Mouse (Mus musculus): ENCODE results near the gene Dab2ip. TPM values are rescaled to one million over a fixed set of nuclear protein-coding genes. Genes with fewer than 3 reads are reported as not detected.

Dab2ip gene
- polyA plus RNA-seq, 1 experiment from 2014 or later = 19.7 TPM

GRCm38 (mm10) chr2:35539276-35539972 lies 18.6 kb upstream of the Dab2ip start:
- Histone ChIP-seq H3K27ac (replicated peaks) (peak overlapping the region; percentile 63; the same call in 1 of the 2 replicates), H3K36me3 (no peaks in the 10 kb centered on the region), H3K4me3 (no peak overlapping the region), H3K27me3 (ENCODE audit: low read depth, poor library complexity, severe bottlenecking) (no peaks in the 10 kb centered on the region), H3K9me3 (replicated peaks) (no peaks in the 10 kb centered on the region), H3K4me1 (peaks cover 7% of the 10 kb centered on the region)
- WGBS = 5% methylated on average over 13 of the region's 13 CpGs
- peak; percentile 88 for DNase-seq (ENCODE audit: low spot score)

DNA sequence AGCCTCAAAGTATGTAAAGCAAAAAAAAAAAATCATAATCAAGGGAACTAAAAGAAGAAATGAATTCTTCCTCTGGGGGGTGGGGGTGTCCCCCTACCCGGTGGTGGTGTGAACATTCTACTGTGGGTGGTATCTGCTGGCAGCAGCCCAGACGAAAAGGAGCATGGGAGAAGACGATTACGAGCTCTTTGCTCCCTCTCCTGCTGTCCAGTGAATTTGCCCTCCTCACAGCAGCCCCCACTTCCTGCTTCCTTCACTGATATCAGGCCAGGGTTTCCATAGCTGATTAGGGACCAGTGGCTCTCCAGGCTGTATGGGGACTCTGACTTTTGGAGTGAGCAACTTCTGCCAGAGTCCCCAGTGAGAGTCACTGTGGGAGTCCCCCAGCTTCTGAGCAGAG lies 17.3 kb upstream of the Dab2ip start:
- Histone ChIP-seq H3K9me3 (replicated peaks) (no peaks in the 10 kb centered on the region), H3K36me3 (no peaks in the 10 kb centered on the region), H3K4me3 (no peak overlapping the region), H3K27me3 (ENCODE audit: low read depth, poor library complexity, severe bottlenecking) (peaks cover 4% of the 10 kb centered on the region; the same call in 1 of the 2 replicates), H3K27ac (replicated peaks) (no peak overlapping the region), H3K4me1 (peaks cover 16% of the 10 kb centered on the region)
- DNase-seq (ENCODE audit: low spot score) = no peak
- 52% methylated on average over 4 of the region's 4 CpGs for WGBS

DNA sequence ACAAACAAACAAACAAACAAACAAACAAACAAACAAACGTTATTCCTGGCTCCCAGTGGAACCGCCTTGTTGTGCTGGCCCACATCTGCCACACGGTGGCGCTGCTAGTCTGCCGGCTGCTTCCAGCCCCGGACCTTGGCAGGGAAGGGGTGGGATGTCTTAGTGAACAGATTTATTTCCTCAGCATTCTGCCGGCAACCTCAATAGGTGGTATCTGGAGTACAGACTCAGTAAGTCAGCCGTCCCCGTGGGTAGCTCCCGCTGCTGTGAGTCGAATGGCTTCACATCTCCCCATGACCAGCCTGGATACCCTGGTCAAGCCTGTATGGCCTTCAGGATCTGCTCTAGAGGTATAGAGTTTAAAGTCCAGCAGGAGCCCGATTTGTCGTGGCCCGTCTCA lies 13.3 kb upstream of the Dab2ip start:
- H3K4me3 ChIP-seq = peak overlapping the region; percentile 21; the same call in 1 of the 2 replicates
- no peak overlapping the region for H3K27ac ChIP-seq (replicated peaks)
- H3K27me3 ChIP-seq (ENCODE audit: low read depth, poor library complexity, severe bottlenecking) = peaks cover 9% of the 10 kb centered on the region; the same call in 1 of the 2 replicates
- peak; percentile 68 for DNase-seq (ENCODE audit: low spot score)
- peaks cover 18% of the 10 kb centered on the region for H3K4me1 ChIP-seq
- 11% methylated on average over 14 of the region's 14 CpGs for WGBS
- no peaks in the 10 kb centered on the region for H3K9me3 ChIP-seq (replicated peaks)
- H3K36me3 ChIP-seq = no peaks in the 10 kb centered on the region

- Histone ChIP-seq H3K4me3 (peak overlapping the region; percentile 21; the same call in 1 of the 2 replicates), H3K36me3 (no peaks in the 10 kb centered on the region), H3K27me3 (ENCODE audit: low read depth, poor library complexity, severe bottlenecking) (peaks cover 9% of the 10 kb centered on the region; the same call in 1 of the 2 replicates), H3K27ac (replicated peaks) (no peak overlapping the region), H3K9me3 (replicated peaks) (no peaks in the 10 kb centered on the region), H3K4me1 (peaks cover 18% of the 10 kb centered on the region)
- WGBS = 53% methylated on average over 7 of the region's 7 CpGs
- no peak for DNase-seq (ENCODE audit: low spot score)
These were observed 12.9 kb upstream of the Dab2ip start for GRCm38 (mm10) chr2:35545125-35545590.

GRCm38 (mm10) chr2:35546462-35546861 lies 11.6 kb upstream of the Dab2ip start:
- WGBS = 87% methylated on average over 6 of the region's 6 CpGs
- H3K27me3 ChIP-seq (ENCODE audit: low read depth, poor library complexity, severe bottlenecking) = peaks cover 9% of the 10 kb centered on the region; the same call in 1 of the 2 replicates
- peaks cover 18% of the 10 kb centered on the region for H3K4me1 ChIP-seq
- no peak for DNase-seq (ENCODE audit: low spot score)
- no peak overlapping the region for H3K27ac ChIP-seq (replicated peaks)
- no peaks in the 10 kb centered on the region for H3K9me3 ChIP-seq (replicated peaks)
- no peaks in the 10 kb centered on the region for H3K36me3 ChIP-seq
- no peak overlapping the region for H3K4me3 ChIP-seq

GRCm38 (mm10) chr2:35549191-35549590 lies 8.9 kb upstream of the Dab2ip start:
- DNase-seq (ENCODE audit: low spot score) = no peak
- Histone ChIP-seq H3K36me3 (no peaks in the 10 kb centered on the region), H3K27me3 (ENCODE audit: low read depth, poor library complexity, severe bottlenecking) (peaks cover 9% of the 10 kb centered on the region; the same call in 1 of the 2 replicates), H3K4me3 (no peak overlapping the region), H3K9me3 (replicated peaks) (no peaks in the 10 kb centered on the region), H3K4me1 (peaks cover 18% of the 10 kb centered on the region), H3K27ac (replicated peaks) (no peak overlapping the region)
- 75% methylated on average over 4 of the region's 4 CpGs for WGBS

DNA sequence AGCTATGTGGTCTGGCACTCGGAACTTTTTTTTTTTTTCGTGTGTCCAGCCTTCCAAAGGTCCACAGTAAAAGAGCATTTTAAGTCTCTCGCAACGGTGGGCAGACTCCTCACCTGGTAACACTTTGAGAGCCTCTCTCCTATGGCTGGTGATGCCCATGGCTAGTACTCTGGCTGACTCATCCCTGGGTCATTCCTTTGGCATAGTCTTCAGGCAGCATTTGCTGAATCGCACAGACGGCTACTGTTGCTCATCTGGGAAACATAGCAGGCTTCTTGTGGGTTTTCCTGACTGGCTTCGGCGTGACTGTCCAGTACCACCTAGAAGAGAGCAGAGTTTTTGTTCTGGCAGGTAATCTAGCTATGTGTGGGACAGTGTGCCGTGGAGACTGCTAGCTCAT lies 8.0 kb upstream of the Dab2ip start:
- Histone ChIP-seq H3K36me3 (no peaks in the 10 kb centered on the region), H3K27ac (replicated peaks) (no peak overlapping the region), H3K27me3 (ENCODE audit: low read depth, poor library complexity, severe bottlenecking) (peaks cover 9% of the 10 kb centered on the region; the same call in 1 of the 2 replicates), H3K9me3 (replicated peaks) (no peaks in the 10 kb centered on the region), H3K4me3 (no peak overlapping the region), H3K4me1 (peaks cover 13% of the 10 kb centered on the region)
- 91% methylated on average over 9 of the region's 9 CpGs for WGBS
- no peak for DNase-seq (ENCODE audit: low spot score)

DNA sequence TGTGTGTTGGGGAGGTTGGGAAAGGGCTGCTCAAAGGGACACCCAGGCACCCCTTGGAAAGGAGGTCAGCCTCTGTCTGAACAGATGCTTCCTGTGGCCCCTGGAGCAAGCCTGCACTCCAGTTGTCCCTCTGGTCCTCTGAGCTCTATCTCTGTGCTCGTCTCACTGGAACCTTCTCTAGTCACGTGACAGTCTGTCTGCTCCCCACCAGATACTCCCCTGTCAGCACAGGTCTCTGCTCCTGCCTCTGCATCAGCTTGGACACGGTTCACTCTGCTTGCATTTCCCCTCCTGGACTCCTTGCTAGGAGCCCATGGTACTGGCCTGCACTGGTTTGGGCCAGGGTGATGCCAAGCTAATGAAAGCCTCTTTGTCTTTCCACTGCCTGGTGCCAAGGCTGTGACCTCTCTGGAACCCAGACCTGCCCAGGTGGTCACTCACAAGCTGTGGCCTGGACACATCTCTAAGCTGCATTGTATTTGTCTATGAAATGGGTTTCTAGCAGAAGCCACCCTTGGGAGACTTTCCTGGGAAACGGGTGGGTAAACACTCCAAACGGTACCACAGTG lies 1.1 kb upstream of the Dab2ip start:
- no peak overlapping the region for H3K27ac ChIP-seq (replicated peaks)

DNA sequence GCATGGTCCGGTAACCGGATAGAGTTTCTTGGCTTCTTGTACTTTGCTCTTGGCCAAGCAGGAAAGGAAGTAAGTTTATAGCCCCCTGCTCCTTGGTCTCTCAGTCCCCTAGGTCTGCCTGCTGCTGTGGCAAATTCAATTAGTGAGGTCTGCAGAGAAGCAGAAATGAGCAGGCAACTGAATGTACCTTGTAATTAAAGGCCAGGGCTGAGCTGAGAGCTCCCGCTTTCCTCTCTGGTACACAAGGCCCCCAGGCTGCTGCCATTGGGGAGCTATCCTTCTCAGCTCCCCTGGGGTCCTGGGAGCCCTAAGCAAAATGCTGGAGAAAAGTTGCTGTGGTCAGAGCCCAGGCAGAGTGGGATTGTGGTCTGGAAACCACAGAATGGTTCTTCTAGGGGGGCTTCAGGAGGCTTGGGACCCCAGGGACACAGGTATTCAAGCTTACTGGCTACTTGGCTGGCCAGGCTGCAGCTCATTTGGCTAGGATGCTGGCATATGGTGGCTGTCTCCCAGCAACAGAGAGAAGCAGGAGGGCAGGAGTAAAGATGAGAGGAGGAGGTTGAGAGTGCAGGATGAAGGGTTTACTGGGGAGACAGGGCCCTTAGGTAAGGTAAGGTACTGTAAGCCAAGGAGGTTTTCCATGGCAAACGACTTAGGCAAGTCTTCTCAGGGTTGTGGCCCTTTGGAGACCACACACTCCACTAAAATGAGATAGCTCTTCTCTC lies 922 bp downstream of the Dab2ip start:
- Histone ChIP-seq H3K4me1 (peaks cover 12% of the 10 kb centered on the region), H3K9me3 (replicated peaks) (no peaks in the 10 kb centered on the region), H3K27me3 (ENCODE audit: low read depth, poor library complexity, severe bottlenecking) (0 out of 2 replicates have a peak, but pooled peaks cover 13% of the 10 kb centered on the region), H3K36me3 (no peaks in the 10 kb centered on the region), H3K27ac (replicated peaks) (0 out of 2 replicates have a peak overlapping the region, but pooled peaks have one; percentile 42), H3K4me3 (no peak overlapping the region)
- no peak for DNase-seq (ENCODE audit: low spot score)
- 83% methylated on average over 4 of the region's 4 CpGs for WGBS

More for the DNA sequence above, 1.1 kb upstream of the Dab2ip start:
- H3K4me1 ChIP-seq = peaks cover 12% of the 10 kb centered on the region
- DNase-seq (ENCODE audit: low spot score) = no peak
- 67% methylated on average over 5 of the region's 5 CpGs for WGBS
- no peaks in the 10 kb centered on the region for H3K36me3 ChIP-seq
- no peak overlapping the region for H3K4me3 ChIP-seq
- 0 out of 2 replicates have a peak, but pooled peaks cover 13% of the 10 kb centered on the region for H3K27me3 ChIP-seq (ENCODE audit: low read depth, poor library complexity, severe bottlenecking)
- no peaks in the 10 kb centered on the region for H3K9me3 ChIP-seq (replicated peaks)

- H3K36me3 ChIP-seq = no peaks in the 10 kb centered on the region
- H3K9me3 ChIP-seq (replicated peaks) = no peaks in the 10 kb centered on the region
- no peak overlapping the region for H3K27ac ChIP-seq (replicated peaks)
- no peak for DNase-seq (ENCODE audit: low spot score)
- H3K4me3 ChIP-seq = no peak overlapping the region
- WGBS = 79% methylated on average over 2 of the region's 2 CpGs
- 0 out of 2 replicates have a peak, but pooled peaks cover 13% of the 10 kb centered on the region for H3K27me3 ChIP-seq (ENCODE audit: low read depth, poor library complexity, severe bottlenecking)
- peaks cover 12% of the 10 kb centered on the region for H3K4me1 ChIP-seq
These were observed 1.4 kb downstream of the Dab2ip start for GRCm38 (mm10) chr2:35559551-35559835.

DNA sequence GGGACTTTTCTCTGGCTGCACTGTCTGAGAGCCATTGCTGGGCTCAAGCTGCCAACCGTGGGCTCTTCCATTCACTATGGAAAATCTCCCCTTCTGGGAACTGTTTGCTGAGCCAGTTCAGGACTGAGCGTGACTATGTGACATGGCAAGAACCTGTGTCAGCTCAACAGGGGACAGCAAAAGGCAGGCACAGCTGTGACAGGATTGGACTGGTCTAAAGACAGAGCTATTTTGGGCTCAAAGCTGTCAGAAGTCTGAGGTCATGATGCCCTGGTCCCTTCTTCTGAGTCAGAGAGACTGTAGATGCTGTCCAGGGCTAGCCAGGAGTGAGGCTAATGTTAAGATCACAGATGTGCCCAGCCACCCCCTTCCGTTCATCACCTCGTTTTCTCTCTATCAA lies 5.7 kb downstream of the Dab2ip start:
- no peaks in the 10 kb centered on the region for H3K36me3 ChIP-seq
- peaks cover 21% of the 10 kb centered on the region for H3K27me3 ChIP-seq (ENCODE audit: low read depth, poor library complexity, severe bottlenecking)
- no peaks in the 10 kb centered on the region for H3K4me1 ChIP-seq
- no peaks in the 10 kb centered on the region for H3K9me3 ChIP-seq (replicated peaks)
- no peak overlapping the region for H3K27ac ChIP-seq (replicated peaks)
- WGBS = 85% methylated on average over 4 of the region's 4 CpGs
- no peak for DNase-seq (ENCODE audit: low spot score)
- no peak overlapping the region for H3K4me3 ChIP-seq

DNA sequence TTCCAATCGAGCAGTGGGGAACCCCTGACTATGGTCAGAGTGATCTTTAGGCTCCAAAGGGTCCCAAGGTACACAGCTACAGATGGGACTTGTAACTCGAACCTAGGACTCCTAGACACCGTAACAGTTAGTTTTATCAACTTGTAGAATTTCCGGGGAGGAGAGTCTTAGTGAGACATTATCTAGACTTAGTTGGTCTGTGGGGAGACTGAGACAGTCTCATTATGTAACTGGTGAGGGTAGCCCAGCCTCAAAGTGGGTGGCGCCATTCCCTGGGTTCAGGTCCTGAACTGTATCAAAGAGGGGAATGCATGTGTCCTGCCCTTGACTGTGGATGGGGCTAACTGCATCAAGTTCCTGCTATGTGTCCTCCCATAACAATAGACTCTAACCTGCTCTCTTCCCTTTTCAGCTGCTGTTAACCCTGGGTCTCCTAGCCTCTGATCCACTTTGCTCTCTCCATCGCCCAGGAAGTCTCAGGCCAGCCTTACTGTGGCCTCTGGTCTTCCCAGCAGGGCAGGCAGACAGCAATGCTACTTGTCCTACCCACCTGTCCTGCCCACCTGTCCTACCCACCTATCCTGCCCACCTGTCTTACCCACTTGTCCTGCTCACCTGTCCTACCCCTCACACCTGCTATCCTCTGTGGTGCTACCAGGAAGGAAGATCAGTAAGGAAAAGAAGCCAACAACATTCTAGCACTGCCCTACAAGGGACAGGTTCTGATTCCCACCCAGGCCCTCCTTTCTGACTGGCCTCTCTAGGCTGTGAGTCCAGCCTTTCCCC lies 7.2 kb downstream of the Dab2ip start:
- Histone ChIP-seq H3K4me3 (no peak overlapping the region), H3K36me3 (no peaks in the 10 kb centered on the region), H3K4me1 (no peaks in the 10 kb centered on the region), H3K27me3 (ENCODE audit: low read depth, poor library complexity, severe bottlenecking) (peaks cover 25% of the 10 kb centered on the region), H3K27ac (replicated peaks) (no peak overlapping the region), H3K9me3 (replicated peaks) (no peaks in the 10 kb centered on the region)
- DNase-seq (ENCODE audit: low spot score) = no peak
- WGBS = 86% methylated on average over 6 of the region's 6 CpGs

All from midbrain, embryonic 10.5 days (tissue).